Mouse (Mus musculus) layer of hippocampus, adult 11-12 months (tissue): ENCODE measurements around the gene Maff.

ENCODE experiments used
- DNase-seq: peaks from one replicate; pipeline ENCODE4 v3.0.0; 2022; ENCODE audit warnings: low spot score

Gene Maff

GRCm38 (mm10) chr15:79346051-79346793 is at the start of gene Maff:
Gene Maff (plus strand): TSS chr15:79346621.
- DNase-seq, result no peak

GRCm38 (mm10) chr15:79298553-79298952 is 47.9 kb upstream of the Maff start:
- no peak for DNase-seq

DNA sequence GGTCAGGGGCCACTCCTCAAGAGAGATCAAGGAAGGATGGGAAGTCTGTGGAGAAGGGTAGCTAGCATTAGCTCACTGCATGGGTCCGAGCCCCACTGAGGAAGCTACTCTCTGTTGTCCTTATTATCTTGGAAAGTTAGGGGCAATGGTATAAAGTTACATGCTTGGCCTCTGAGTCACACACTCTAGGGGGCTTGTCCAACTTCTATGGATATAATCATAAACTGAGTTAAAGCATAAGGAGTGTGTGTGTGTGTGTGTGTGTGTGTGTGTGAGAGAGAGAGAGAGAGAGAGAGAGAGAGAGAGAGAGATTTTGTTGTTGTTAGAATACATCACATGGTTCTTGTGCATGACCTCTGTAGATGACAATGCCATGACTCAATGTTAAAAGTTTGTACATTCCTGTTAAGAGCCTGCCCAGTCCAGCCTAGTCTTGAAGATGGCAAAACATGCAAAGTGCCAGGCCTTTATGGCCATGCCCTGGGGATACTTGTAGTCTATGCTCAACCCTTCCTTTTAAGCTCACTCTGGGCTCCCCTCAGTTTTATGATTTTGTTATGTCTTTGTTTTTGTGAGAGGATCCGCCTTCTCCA is 46.8 kb upstream of the Maff start:
- no peak for DNase-seq

DNA sequence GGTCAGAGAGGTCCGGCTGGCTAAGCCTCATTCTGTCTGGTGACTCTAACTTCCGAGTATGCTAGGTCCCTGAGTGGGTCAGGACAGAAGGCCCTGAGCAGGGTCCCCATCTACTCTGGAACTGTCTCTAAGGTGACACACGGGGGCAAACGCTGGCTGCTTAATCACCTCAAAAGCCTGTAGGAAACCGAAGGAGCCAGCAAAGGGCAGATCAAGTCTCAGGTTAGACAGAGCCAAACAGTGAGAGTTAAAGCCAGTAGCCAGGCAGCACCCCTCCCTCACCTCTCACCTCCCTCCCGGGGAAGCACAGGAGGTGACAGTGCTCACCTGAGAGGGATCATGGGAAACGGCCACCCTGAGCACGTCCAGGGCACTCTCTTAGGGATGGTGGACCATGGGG is 42.7 kb upstream of the Maff start:
- no peak for DNase-seq

GRCm38 (mm10) chr15:79304832-79305231 is 41.6 kb upstream of the Maff start:
- no peak for DNase-seq

DNA sequence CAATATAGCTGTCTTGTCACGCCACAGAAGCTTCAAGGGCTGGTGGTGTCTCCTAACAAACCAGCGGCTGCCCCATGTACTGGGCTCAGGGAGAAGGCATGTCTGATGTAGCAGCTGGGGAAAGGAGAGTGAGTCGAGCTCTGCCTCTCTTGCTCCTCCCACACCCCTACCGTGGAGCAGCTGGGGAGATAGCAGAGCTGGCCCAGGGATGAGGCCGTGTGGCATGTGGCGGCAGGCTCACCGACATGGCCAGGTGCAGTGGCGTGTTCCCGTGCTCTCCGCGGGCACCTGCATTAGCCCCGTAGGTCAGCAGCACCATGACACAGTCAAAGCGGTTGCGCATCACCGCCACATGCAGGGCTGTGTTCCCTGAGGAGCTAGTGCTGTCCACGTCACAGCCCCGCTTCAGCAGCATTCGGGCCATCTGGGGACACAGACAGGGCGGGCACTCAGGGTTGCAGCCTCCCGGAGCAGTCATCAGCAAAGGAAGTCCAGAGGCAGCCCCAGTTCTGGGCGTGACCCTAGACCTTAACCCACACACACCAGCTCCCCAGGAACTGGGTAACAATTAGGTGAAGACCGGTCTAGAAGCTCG is 40.3 kb upstream of the Maff start:
- no peak for DNase-seq

- no peak for DNase-seq
Observed at GRCm38 (mm10) chr15:79307861-79308260, 38.6 kb upstream of the Maff start.

DNA sequence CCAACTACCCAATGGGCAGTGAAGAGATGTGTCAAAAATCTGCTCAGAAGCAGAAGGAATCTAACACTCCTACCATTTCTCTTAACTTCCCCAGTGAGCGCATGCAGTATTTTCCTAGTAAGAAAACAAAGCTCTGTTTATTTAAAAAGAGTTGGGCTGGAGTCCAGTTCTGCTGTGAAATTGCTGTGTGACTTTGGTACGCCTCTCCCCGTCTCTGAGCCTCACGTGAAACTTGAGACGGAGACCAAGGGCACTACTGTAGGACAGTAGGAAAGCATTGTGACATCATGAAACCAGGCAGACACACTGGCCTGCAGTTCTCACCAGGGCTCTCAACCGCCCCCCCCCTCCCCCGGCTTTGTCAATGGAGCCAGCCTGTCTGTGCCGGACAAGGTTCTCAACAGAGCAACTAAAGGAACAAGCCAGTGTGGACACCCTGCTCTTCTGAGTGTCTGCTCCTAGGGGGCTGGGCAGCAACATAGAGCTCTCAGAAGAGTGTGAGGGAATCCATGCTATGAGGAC is 32.5 kb upstream of the Maff start:
- DNase-seq, result no peak

- no peak for DNase-seq
Observed at GRCm38 (mm10) chr15:79321733-79322190, 24.7 kb upstream of the Maff start.

- DNase-seq, result no peak
Observed at GRCm38 (mm10) chr15:79322281-79322990, 24.0 kb upstream of the Maff start.

GRCm38 (mm10) chr15:79322991-79323790 is 23.2 kb upstream of the Maff start:
- DNase-seq, result peak; percentile 58

DNA sequence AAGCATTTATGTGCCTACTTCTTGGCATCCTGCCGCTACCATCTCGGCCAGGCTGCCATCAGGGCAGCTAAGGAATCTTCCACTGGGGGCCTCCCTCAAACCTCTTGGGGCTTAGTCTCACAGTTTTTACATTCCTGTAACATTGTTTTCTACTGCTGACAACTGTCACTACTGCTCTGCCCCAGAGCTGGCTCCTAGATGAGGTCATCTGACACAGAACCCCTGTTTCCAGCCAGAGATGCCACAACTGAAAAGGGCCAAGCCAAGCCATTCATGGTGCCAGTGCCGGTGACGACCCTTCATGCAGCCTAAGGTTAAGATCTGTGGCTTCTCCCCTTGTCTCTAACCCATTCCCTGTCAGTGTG is 22.6 kb upstream of the Maff start:
- no peak for DNase-seq

DNA sequence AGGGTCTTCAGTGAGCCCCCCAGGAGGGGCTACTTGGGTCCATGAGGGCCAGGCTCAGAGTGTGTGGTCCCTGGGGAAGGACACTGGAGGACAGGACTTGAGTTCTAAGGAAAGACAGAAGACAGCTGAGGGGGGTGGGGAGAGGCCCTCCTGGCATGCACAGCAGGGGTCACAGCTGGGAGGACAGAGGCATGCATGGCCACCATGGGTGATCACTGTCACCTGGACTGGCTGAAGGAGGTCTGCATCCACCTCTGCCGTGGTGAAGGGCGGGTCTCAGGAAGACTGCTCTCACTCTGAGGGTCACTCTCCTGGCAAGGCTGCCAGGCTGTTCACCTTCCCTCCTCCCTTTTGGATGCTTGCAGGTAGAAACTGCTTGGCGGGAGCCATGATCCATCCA is 22.0 kb upstream of the Maff start:
- DNase-seq, result no peak

GRCm38 (mm10) chr15:79325742-79326141 is 20.7 kb upstream of the Maff start:
- no peak for DNase-seq

DNA sequence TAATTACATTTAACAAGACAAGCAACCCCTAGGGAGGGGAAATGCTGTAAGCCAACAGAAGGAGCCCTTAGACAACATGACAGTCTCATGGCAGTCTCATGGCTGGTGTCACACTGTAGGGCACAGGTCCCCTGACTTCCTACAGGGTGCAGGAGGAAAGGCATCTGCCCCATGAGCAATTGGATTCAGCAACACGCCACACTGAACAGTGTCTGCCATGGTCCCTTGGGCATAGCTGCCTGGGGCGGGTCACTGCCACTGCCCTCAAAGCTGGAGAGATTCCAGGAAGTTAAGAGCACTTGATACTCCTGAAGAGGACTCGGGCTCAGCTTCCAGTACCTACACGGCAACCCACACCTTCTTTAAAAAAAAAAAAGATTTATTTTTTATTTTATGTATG is 20.2 kb upstream of the Maff start:
- DNase-seq, result no peak

- DNase-seq, result peak; percentile 44
Observed at GRCm38 (mm10) chr15:79326971-79327961, 19.2 kb upstream of the Maff start.

GRCm38 (mm10) chr15:79328058-79328938 is 18.1 kb upstream of the Maff start, which contains the start of gene Pla2g6:
Gene Pla2g6 (minus strand): TSS chr15:79328390.
- peak; percentile 99 for DNase-seq

GRCm38 (mm10) chr15:79328939-79329275 is 17.5 kb upstream of the Maff start:
- no peak for DNase-seq

DNA sequence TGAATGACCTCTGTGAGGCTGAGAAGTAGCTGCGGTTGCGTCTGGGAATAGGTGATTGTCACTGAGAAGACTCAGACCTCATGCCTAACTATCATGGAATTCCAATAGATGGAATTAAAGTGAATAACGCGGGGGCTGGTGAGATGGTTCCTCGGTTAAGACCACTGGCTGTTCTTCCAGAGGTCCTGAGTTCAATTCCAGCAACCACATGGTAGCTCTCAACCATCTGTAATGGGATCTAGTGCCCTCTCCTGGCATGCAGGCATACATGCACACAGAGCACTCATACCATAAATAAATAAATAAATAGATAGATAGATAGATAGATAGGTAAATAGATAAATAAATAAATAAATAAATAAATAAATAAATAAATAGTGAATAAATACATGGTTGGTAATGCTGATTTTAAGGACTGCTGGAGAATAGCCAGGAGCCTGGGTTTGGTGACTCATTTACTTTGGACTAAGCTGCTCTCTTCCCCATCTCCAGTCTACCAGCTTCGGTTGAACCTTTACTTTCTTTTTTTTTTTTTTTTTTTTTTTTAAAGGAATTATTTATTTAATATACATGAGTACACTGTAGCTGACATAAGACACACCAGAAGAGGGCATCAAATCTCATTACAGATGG is 17.0 kb upstream of the Maff start:
- no peak for DNase-seq
